Mouse (Mus musculus) hematopoietic stem cell, adult 5-6 weeks (primary cell): ENCODE results near the gene Mctp1. TPM values are rescaled to one million over a fixed set of nuclear protein-coding genes. Genes with fewer than 3 reads are reported as not detected.
"Not testable (repeated sequence)": the region's sequence is repeated elsewhere in the genome, so short reads cannot be mapped to it uniquely, and the experiment has no call there.

Source experiments
- ATAC-seq, 2 experiments: fragments of 125-278 bp in 1 of 2; replicated peaks in 1 of 2; 2 replicates each; pipeline ENCODE4 v1.8.0; 2016 to 2017; ENCODE audit warnings: inconsistent platforms in 2 of 2, mild to moderate bottlenecking in 2 of 2, moderate number of reproducible peaks in 2 of 2, low read depth in 1 of 2, moderate TSS enrichment in 1 of 2; ENCODE audit not compliant: low FRiP score in 2 of 2, poor library complexity in 2 of 2, severe bottlenecking in 2 of 2, insufficient read depth in 1 of 2, low TSS enrichment in 1 of 2
- total RNA-seq: library from RNA; stranded (forward); fragments of 172-1452, 232-1000 nt; gene quantifications from 2 replicates; pipeline ENCODE4 v1.2.3, GENCODE M21; 2017

Gene Mctp1
- total RNA-seq, 1 experiment from 2014 or later: 92.5 TPM

DNA sequence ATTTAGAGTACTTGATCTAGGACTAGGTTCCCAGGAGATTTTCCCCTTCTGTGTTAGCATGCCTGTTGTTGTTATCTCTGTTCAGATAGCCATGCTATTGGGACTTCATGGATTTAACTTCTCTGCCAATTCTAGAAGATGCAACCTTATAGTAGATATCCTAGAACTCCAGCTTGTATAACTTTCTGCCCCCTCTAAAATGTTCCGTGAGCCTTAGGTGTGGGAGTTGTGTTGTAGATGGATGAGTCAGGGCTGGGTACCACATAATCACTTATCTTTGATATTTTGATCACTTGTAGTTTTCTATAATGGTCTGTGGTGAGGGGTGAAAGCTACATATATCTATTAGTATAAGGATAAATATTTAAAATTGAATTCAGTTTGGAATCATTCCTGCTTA, 54.4 kb downstream of the Mctp1 start:
- ATAC-seq: no peak

DNA sequence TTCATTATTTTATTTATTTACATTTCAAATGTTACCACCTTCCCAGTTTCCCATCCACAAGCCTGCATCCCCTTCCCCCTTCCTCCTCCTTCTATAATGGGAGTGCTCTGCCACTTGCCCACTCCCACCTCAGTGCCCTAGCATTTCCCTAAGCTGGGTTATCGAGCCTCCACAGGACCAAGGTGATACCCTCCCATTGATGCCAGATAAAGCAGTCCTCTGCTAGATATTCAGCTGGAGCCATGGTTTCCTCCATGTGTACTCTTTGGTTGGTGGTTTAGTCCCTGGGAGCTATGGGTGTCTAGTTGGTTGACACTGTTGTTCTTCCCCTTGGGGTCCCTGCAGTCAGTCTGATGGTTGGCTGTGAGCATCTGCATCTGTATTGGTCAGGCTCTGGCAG, 61.7 kb downstream of the Mctp1 start:
- ATAC-seq: no peak

DNA sequence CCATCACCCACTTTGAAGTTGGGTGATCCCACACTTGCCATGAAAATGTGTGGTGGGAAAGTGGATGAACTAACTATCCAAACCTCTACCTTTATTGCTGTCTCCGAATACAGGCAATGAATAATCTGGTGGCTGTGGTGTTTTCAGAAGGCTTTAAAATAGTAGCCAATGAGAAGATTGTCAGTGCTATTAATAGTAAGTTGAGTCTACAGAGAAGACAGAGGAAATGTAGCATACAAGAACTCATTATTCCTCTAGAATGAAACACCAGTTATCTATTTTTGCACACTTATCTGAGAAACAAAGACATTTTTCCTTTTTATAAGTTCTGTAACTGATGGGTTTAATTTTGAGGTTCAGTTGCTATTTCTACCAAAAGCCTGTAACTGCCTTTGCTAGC, 63.2 kb downstream of the Mctp1 start:
- ATAC-seq: no peak

DNA sequence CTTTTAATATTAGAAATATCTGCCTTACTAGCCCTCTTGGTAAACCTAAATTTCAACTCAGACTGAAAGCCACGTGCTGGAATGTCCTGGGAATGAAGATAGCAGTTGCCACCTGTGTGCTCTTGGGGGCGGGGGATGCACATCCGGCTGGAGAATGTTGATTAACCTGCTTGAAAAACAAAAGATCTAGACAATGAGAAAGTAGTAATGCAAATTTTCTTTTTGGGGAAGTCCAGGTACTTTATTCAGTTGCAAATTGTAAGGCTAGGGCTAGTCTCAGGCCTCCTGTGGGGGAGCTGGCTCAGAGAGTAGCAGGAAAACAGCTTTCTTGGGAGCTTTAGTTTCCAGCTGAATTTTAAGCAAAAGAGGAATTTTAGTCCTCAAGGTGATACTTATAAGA, 67.2 kb downstream of the Mctp1 start:
- ATAC-seq: not testable (repeated sequence)

DNA sequence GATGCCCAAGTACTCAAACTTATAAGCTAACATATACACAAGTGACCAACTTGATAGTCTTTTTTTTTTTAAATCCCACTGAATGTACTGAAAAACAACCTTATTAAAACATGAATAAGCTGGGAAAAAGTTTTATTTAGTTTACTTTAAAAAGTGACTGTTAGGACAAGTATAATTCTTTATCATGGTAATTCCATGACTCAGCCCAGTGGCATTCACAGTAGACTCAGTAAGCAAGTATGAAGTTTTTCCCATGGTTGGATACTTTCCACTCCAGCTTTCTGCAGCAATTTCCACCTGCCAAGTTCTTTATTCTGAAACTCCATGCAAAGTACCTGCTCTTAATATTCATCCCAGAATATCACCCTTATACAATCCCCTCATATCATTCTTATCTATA, 97.3 kb downstream of the Mctp1 start:
- ATAC-seq: no peak

DNA sequence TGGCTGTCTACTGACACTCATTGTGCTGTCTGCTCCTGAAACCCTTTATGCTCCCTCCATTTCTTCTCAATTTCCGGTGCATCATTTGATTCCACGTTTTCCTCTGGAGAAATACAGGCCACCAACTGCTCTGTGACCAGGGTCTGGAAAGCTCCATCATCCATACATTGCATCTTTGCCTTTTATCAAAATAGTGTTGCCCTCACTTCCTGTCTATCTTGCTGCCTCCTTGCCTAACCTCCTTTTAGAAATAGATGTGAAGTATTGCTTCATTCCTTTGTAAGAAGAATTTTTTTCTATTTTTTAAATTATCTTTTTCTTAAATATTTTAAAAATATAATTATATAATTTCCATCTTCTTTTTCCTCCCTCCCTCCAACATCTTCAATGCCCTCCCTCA, 98.7 kb downstream of the Mctp1 start:
- no peak; a peak in 1 of 4 replicates for ATAC-seq

DNA sequence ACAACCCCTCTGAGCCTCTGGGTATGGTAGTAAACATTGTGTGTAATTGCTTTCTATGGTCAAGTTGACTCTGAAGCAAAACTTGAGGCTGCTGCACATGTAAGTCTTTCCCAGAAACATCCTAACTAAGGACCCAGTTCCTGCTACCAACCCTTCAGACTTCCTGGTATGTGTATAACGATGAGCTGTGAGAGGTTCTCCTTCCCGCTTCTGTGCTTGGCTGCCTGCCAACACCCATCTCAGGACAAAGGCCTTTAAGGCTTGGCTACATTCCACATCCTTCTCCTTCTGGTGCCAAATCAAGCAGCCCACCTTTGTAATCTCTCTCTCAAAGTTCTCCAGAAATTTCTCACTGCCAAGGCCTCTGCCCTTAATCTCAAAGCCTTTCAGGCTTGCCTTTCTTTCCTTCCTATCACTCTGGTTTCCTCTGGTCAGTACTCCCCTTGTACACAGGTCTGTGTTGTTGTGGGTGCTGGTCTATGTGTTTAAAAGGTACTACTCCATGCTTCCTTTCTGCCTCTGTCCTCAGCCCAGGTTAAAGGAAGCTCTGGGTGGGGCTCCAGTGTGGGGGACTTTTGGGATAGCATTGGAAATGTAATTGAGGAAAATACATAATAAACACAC, 99.9 kb downstream of the Mctp1 start:
- ATAC-seq: 0 out of 4 replicates have a peak, but pooled peaks of 1 of the 2 experiments have one; percentile 25

DNA sequence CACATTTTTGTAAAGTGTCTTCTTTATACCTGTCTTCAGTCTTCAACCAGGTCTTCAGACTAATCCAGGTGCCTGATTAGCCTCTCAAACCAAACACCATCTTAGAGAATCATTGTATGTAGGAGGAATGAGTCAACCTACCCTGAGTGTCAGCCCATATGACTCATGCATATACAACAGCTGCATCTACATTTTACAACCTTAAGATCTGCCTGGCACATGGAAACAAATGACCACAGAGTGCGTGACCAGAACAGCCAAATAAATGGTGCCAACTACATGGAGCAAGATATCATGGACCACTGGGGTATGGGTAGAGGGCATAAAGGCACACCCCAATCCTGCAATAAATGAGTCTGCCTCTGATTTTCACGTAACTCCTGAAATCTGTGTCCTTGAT, 131.6 kb downstream of the Mctp1 start:
- no peak for ATAC-seq

DNA sequence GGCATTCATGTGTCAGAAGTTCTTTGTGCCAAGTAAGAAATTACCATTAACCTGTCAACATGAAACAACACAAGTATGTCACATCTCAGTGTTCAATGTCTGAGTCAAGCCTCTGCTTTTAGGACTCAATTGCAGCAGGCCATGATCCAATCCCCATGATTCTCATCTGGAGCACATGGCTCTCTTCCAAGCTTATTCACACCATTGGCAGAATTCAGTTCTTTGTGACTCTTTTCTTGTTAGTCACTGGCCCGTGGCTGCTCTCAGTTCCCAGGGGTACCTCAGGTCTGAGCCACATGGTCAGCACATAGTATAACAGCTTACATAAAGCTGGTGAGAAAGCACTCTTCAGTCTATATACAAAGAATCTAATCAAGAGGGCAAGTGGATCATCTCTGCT, 138.8 kb downstream of the Mctp1 start:
- no peak for ATAC-seq

DNA sequence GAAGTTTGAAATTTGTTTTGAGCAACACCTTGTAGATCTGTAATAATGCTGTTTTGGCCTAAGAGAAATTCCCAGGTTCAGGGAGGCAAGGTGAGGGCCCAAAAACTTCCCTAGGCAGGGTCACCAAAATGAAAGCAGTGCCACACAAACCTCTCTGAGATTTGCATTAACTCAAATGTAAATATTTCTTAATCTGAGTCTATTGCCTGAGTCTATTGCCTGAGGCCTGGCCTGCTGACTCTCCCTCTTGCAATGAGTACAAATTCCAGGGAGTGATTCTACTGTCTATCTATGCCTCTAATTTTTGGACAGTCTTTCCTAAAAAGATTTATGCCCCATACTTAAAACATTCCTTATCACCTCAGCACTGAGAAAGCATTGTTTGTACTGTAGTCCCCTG, 143.0 kb downstream of the Mctp1 start:
- no peak for ATAC-seq

DNA sequence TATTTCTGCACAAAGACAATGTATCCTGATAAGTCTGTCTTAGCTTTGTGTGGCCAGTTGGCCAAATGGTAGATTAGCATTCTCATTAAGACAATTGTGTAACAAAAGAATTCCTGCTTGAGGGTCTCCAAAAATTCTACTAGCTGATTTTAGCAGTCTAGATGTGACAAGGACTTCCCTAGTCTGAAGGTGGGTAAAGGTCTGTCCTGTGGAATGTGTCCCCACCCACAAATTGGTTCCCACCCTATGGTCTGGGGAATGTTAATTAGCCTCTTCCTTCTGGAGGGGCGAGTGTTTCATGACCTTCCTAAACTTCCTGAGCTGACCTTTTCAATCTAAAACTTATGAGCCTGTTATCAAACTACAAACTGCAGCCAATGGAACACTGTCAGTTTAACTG, 143.4 kb downstream of the Mctp1 start:
- ATAC-seq: no peak

DNA sequence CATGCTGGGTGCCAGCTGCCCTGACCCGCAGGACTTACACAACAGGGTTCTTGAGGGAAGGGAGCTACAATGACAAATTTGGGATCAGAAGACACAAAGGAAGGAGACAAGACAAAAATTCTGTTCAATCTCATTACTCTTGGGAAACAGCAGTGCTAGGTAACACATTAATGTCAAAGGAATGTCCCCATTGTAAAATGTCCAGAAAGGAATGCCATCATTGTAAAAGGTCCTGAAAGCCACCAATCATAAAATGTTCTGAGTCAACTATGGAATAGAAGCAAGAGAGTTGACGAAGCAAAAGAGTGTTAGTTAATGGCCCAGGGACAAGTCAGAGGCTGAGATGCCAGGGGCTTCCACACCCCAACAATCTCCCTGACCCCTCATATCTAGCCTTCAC, 145.6 kb downstream of the Mctp1 start:
- no peak for ATAC-seq

DNA sequence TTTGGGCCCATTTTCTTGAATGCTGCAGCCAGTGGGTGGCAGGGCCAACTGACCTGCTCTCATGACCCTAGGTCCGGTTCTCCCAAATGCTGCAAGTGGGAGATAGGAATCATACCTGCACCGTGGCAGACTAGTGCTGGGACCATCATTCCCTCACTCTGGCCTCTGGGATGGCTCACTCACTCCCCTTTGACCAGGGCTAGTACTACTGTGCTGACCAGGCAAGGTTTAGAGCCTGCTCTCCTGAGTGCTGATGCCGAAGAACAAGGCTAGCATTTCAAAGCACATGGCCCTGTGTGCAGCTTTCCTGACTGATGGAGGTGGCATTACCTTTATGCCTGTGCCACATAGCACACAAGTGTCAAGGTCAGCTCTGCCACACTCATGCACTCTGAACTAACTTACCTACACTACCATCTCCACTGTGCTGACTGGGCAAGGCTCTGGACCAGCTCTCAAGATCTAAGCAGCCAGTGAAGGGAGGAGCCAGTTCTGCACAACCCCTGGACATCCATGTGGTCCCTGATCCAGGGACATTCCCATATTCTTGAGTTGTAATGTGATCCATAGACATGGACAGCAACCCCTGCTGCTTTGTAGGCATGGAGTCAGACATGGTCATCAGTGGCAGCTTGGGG, 146.7 kb downstream of the Mctp1 start:
- no peak for ATAC-seq

DNA sequence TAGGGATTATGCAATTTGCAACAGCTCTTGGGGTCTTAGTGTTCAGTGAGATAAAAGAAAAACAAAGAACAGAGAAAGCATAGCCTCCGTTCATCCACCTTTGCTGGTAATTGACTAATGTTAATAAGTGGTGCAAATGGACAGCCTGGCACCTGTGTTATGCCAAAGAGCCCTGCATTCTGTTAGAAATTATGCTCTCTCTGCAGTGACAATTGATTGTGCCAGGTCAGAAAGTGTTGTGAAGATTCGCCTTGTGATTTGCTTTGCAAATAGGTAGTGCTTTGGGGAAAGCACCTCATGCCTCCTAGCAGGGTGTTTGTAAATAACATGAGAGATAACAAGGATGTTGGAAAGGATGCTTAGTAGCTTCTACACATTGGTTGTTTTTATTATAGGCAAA, 163.5 kb downstream of the Mctp1 start:
- no peak for ATAC-seq

DNA sequence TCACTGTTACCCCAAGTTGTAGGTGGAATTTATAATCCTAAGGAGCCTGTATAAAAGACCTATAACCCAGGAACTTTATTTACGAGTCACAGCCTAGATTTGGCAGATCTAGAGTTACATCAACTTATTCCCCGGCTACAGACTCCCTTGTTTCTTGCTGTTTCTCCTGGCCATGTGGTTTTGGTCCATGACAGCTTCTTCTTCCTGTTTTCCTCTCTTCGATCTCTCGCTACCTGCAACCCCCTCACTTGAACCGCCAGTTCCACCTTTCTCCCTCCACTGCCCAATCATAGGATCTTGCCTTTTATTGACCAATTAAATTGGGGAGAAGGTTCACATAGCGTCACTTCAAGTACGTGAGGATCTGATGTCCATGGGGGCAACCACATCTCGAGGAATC, 176.6 kb downstream of the Mctp1 start:
- ATAC-seq: peak in 1 of 2 experiments; percentile 30; a peak in 1 of 4 replicates

DNA sequence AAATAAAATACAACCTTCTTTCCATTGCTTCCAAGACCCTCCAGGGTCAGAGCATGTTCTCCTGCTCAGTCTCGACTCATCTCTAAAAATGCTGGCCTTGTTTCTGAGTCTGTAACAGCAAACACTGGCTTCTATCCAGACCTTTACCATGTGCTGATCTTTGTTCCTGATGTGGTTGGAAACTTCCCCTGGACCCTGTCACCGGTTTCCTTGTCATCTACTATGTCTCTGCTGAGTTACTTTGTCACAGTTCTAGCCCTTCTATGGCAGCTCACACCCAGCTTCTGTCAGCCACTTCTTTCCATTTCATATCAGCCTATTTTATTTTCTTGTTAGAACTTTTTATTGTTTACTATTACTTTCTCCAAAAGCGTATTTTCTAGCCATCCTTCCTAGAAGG, 177.3 kb downstream of the Mctp1 start:
- peak; percentile 77 to 80 for ATAC-seq

DNA sequence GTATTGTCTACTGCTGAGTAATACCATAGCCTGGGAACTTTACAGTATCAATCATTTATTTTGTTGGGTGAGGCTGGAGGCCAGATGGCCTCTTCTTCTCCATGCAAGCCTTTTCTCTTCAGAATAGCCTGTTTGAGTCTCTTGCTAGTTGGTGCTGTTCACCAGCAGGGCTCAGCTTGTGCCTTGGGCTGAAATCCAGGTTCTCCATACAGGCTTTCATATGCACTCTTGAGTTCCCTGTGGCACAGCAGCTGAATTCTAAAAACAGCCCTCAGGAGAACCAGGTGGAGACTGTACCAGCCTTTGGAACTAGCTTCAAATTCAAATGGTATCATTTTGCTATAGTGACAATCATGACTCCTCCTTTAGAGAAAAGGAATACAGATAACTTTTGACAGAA, 179.7 kb downstream of the Mctp1 start:
- no peak for ATAC-seq

DNA sequence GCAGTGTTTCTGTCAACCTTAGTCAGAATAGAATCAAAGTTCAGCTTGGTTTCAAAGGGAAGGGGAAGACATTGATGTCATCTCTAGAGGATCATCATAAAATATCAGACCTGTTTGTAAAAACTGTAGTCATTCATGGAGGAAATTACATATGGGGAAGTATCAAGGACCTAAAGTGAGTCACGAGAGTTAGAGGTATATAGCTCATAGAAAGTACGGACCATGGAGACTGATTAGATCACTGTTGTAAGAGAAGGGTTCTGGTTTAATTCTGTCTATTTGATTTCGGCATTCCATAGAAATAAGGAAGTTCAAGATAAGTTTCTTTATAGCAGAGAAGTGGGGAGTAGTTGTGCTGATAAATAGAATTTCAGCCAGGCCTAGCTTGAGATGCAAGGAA, 181.7 kb downstream of the Mctp1 start:
- no peak for ATAC-seq

DNA sequence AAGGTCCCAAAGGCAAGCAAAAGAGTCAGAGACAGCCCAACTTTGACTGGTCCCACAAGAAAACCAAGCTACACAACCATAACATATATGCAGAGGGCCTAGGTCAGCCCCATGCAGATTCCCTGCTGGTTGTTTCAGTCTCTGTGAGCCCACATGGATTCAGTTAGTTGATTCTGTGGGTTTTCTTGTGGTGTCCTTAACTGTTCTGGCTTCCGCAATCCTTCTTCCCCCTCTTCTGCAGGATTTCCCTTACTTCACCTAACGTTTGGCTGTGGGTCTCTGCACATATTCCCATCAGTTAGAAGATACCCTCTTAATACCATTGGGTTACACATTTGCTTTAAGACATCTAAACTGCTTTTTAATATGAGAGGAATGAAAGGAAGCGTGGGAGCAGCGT, 183.1 kb downstream of the Mctp1 start:
- peak; percentile 32; a peak in 3 of 4 replicates for ATAC-seq
